Mouse (Mus musculus) heart, adult 2 months (tissue): ENCODE results near the gene Krt10.

Experiments used
- CTCF ChIP-seq: fragments of 200-600 bp; IDR thresholded peaks from 2 replicates; pipeline ENCODE4 v1.8.1; 2022; ENCODE audit warnings: antibody characterized with exemption, mild to moderate bottlenecking, moderate library complexity
- EP300 ChIP-seq: fragments of 200-500 bp; IDR thresholded peaks from 2 replicates; pipeline ENCODE4 v1.6.1; 2011; ENCODE audit warnings: low read depth, low read length, control low read depth; ENCODE audit not compliant: insufficient read depth
- POLR2A ChIP-seq: fragments of 200-500 bp; IDR thresholded peaks from 2 replicates; pipeline ENCODE4 v1.6.1; 2011; ENCODE audit warnings: mild to moderate bottlenecking, low read depth, low read length, control low read depth; ENCODE audit not compliant: insufficient read depth

- TF ChIP-seq CTCF = no peak
- no peak for TF ChIP-seq POLR2A
- no peak for TF ChIP-seq EP300
Observed at GRCm38 (mm10) chr11:99337866-99338265, 51.3 kb downstream of the Krt10 start, which contains the start of gene Krt26.
